Mouse (Mus musculus): Measurements from ENCODE around the gene Ccdc28b.
A peak's percentile ranks its signal among the peaks of the same experiment; 100 is the strongest.

- TF ChIP-seq CTCF (IDR thresholded peaks at IDR 0.05; ENCODE audit: extremely low read depth, insufficient read depth, low read length) = no peak
- 0 out of 2 replicates have a peak, but pooled peaks have one; percentile 16 for TF ChIP-seq POLR2A (IDR thresholded peaks at IDR 0.05; ENCODE audit: extremely low read depth, insufficient read depth, low read length)
These were observed 7.9 kb downstream of the Ccdc28b start for GRCm38 (mm10) chr4:129615801-129616290.

Data from cortical plate, adult 2 months (tissue).